Mouse (Mus musculus) liver, embryonic 14.5 days (tissue): ENCODE results near the gene Rock2.

Source experiments
- CTCF ChIP-seq: IDR thresholded peaks from 2 replicates; pipeline ENCODE4 v1.5.1; 2016; ENCODE audit warnings: antibody characterized with exemption, low read depth, control low read depth
- EP300 ChIP-seq: IDR thresholded peaks from 2 replicates; pipeline ENCODE4 v1.6.1; 2016; ENCODE audit warnings: antibody characterized with exemption, low read depth

DNA sequence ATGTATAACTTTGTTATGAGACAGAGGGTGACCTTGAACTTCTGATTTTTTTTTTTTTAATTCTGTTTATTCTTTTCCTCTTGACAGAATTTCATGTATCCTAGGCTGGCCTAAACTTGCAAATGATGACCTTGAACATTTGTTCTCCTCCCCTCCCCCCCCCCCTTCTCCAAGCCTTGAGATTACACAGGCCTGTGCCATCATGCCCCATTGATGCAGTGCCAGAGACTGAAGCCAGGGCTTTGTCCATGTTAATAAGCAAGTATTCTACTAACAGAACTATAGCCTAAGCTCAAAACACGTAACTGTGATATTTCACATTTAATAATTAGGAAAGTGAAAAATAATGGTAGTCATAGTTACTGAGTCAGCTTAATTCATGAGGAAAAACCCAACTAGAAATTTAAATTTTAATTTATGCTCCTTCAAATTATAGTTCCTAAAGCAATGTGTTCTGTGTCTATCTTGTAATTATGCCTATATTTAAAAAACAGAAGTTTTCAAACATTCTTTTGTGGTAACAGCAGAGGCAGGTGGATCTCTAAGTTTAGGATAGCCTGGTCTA, 12.7 kb downstream of the Rock2 start:
- no peak for TF ChIP-seq CTCF
- no peak for TF ChIP-seq EP300
